Mouse (Mus musculus): ENCODE measurements around the gene Zfp78. TPM values are rescaled to one million over a fixed set of nuclear protein-coding genes. Genes with fewer than 3 reads are reported as not detected.

Zfp78 gene
- 2.5 and 2.7 TPM in 2 replicates for polyA plus RNA-seq (2012; ENCODE audit: insufficient read depth, insufficient read length, missing spikeins)

DNA sequence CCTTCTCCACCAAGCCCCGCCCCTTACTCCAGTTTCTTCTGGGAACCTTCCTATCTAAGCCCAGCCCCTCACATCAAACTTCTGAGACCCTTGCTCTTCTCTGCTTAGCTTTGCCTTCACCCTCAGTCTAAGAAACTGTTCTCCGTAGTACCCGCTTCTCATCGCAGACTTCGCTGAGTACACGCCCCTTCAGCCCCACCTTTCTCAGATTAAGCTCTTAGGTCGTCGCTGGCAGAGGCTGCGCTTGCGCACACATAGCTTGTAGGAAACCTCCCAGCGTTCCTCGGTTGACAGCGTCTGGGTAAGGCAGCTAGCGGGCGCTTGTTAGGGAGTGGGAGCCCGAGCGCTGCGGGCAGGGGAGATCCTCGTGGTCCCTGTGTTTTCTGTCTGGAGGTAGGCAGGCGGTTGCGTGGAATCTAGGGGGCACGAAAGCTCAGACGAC lies at the start of gene Zfp78:
Zfp78 (plus strand) TSS at position 234 of the 442 bp plus-strand sequence.
- Histone ChIP-seq H3K4me1 (ENCODE audit: control insufficient read depth, insufficient read depth, low read length) (peaks cover 6% of the 10 kb centered on the region; the same call in 1 of the 2 replicates), H3K27ac (ENCODE audit: insufficient read depth, low read depth, low read length) (peak within 1 kb of the TSS; percentile 41), H3K4me3 (ENCODE audit: insufficient read depth, low read length) (peak within 1 kb of the TSS; percentile 82)
- TF ChIP-seq CTCF (IDR thresholded peaks at IDR 0.05; ENCODE audit: low read depth, low read length) (no peak), POLR2A (IDR thresholded peaks at IDR 0.05; ENCODE audit: borderline replicate concordance, low read depth, low read length) (no peak)

DNA sequence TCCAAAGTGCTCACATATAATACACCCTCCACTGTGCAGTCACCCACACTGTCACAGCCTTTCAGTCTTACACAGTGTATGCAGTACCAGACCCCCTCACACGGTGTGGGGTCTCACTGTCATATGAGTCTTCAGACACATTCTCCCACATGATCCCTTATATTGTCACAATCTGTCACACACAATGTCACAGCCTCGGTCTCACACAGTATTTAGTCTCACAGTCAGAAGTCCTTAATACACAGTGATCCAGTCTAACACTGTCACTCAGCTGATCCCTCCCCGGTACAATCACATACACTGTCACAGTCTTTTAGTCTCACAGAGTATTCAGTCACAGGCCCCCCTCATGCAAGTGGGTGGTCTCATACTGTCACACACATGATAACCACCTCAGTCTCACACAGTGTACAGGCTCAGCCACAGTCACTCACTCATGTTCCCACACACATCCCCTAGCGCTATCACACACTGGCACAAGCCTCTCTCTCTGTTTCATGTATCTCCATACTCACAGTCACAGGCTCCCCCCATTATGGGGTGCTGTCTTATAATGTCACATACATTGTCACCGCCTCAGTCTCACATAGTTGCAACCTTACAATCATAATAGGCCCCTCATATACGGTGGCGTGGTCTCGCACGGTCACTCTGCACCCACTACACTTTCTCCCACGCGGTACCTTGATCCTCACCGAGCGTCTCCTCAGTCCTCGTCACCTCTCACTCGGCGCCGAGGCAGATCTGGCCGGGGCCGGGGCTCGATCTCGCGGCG lies 32.4 kb upstream of the Zfp78 start:
- Histone ChIP-seq H3K4me3 (ENCODE audit: insufficient read depth, low read length) (peak overlapping the region; percentile 69), H3K4me1 (ENCODE audit: control insufficient read depth, insufficient read depth, low read length) (no peaks in the 10 kb centered on the region), H3K27ac (ENCODE audit: insufficient read depth, low read depth, low read length) (no peak overlapping the region)
- TF ChIP-seq POLR2A (IDR thresholded peaks at IDR 0.05; ENCODE audit: borderline replicate concordance, low read depth, low read length) = no peak
- TF ChIP-seq CTCF (IDR thresholded peaks at IDR 0.05; ENCODE audit: low read depth, low read length) = no peak

DNA sequence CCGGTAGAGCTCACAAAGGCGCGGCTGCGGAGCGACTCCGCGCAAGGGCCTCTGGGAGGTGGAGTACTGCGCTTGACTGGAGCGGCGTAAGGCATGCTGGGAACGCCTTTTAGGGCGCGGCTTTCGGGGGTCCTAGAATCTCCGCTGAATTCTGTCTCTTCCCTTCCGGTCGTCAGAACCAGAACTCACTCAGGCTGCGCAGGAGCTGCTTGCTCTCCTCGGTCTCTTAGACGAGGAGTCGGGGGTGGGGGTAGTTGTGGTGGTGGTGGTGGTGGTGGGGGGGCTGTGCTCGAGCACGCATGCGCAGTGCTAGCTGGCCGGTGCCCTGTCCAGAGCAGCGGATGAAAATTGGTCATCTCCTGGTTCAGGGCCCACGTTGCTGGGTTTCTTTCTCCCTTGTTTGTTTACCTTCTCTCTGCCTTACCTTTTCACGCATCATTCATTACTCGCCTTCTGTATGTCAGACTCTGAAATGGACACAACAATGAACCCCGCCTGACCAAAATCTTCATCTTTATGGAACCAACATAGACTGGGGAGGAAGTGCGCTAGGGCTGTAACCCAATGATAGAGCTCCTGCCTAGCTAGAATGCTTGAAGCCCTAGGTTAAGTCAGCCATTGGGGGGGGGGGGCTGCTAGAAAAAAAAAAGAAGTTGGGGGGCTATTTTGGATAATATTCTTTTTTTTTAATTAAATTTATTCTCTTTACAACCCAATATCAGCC lies 31.7 kb upstream of the Zfp78 start, which contains the start of gene Zfp583:
Zfp583 (minus strand) TSS at position 53 of the 724 bp plus-strand sequence.
- H3K4me3 ChIP-seq (ENCODE audit: insufficient read depth, low read length) = peak within 1 kb of the TSS; percentile 69
- no peaks in the 10 kb centered on the region for H3K4me1 ChIP-seq (ENCODE audit: control insufficient read depth, insufficient read depth, low read length)
- H3K27ac ChIP-seq (ENCODE audit: insufficient read depth, low read depth, low read length) = 0 out of 2 replicates have a peak within 1 kb of the TSS, but pooled peaks have one; percentile 29
- TF ChIP-seq CTCF (IDR thresholded peaks at IDR 0.05; ENCODE audit: low read depth, low read length) (no peak), POLR2A (IDR thresholded peaks at IDR 0.05; ENCODE audit: borderline replicate concordance, low read depth, low read length) (no peak)

DNA sequence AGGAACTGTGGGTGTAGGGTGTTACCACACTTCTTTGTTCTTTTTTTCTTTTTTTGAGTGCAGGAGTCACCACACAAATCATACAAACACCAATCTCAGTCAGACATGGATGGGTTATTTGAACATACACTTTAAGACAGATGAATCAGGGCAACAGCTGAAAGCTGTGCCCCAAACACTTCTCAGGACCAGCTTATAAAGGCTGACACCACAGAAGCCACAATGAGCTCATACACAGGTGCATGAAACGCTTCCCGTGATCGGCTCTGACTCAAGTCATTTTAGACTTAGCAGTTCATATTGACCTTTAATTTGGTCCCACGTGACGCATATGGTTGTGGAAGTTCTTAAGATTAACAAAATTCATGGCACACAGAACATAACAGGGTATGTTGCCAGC lies 23.2 kb upstream of the Zfp78 start:
- H3K4me1 ChIP-seq (ENCODE audit: control insufficient read depth, insufficient read depth, low read length) = no peaks in the 10 kb centered on the region
- no peak overlapping the region for H3K4me3 ChIP-seq (ENCODE audit: insufficient read depth, low read length)
- no peak overlapping the region for H3K27ac ChIP-seq (ENCODE audit: insufficient read depth, low read depth, low read length)
- TF ChIP-seq POLR2A (IDR thresholded peaks at IDR 0.05; ENCODE audit: borderline replicate concordance, low read depth, low read length) (no peak), CTCF (IDR thresholded peaks at IDR 0.05; ENCODE audit: low read depth, low read length) (no peak)

DNA sequence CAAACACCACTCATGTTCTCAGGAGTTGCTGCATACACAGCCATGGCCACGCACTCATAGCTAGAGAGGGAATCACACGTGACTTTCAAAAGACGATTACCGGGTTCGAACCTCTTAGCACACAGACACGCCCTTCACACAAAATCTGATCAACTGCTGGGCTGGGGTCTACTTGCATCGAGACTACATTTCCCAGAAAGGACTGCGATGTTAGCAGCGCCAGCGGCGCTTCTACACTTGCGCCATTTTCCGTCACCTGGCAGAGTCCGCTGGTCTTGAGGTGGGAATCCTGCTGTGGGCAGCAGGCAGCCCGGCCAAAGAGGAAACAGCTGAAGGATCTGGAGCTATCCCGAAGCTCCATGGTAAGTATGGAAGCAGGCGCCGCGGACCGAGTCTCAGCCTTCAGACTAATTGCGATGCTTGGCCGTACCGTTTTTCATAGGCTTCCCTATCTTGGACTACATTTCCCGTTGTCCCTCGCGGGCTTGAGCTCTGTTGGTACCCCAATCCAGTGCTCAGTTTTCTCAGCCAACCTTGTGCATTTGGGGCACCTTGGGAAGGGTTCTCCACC lies 19.5 kb upstream of the Zfp78 start, which contains the start of gene Gm3854:
Gm3854 (plus strand) TSS at position 259 of the 571 bp plus-strand sequence.
- Histone ChIP-seq H3K4me3 (ENCODE audit: insufficient read depth, low read length) (peak within 1 kb of the TSS; percentile 48), H3K4me1 (ENCODE audit: control insufficient read depth, insufficient read depth, low read length) (no peaks in the 10 kb centered on the region), H3K27ac (ENCODE audit: insufficient read depth, low read depth, low read length) (no peak within 1 kb of the TSS)
- TF ChIP-seq POLR2A (IDR thresholded peaks at IDR 0.05; ENCODE audit: borderline replicate concordance, low read depth, low read length) (no peak), CTCF (IDR thresholded peaks at IDR 0.05; ENCODE audit: low read depth, low read length) (no peak)

DNA sequence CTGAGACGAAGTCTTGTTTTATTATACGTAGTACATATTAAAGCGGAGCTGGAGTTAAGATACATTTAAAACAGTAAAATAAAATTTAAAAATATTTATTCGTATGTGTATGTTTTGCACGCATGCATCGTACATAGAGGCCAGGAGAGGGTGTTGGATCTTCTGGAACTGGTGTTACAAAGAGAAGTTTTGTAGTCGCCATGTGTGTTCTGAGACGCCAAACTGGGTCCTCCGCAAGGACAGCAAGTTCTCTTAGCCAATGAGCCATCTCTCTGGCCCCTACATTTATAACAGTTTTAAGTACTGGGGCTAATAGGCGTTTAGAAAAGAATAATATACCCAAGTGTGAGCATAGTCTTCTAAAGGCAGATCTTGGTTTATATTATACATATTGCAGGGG lies 19.0 kb upstream of the Zfp78 start:
- Histone ChIP-seq H3K4me3 (ENCODE audit: insufficient read depth, low read length) (no peak overlapping the region), H3K27ac (ENCODE audit: insufficient read depth, low read depth, low read length) (no peak overlapping the region), H3K4me1 (ENCODE audit: control insufficient read depth, insufficient read depth, low read length) (no peaks in the 10 kb centered on the region)
- TF ChIP-seq POLR2A (IDR thresholded peaks at IDR 0.05; ENCODE audit: borderline replicate concordance, low read depth, low read length) = no peak
- no peak for TF ChIP-seq CTCF (IDR thresholded peaks at IDR 0.05; ENCODE audit: low read depth, low read length)

DNA sequence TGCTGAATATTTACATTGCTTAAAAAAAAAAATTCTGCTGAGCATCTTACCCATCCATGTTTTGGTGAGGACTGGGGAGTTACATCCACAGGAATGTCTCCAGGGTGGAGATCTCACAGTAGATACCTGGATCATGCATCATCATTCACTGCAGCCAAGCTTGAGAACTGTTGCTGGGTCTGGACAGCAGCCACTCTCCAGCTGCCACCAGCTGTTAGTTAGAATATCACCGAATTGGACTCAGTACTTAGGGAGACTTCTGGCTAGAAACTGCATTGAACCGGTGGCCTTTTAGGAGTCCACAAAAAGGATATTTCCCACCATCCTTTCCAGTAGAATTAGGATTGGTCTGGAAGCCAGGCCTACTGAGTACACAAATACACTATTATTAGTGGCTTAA lies 5.0 kb upstream of the Zfp78 start:
- Histone ChIP-seq H3K27ac (ENCODE audit: insufficient read depth, low read depth, low read length) (no peak overlapping the region), H3K4me1 (ENCODE audit: control insufficient read depth, insufficient read depth, low read length) (peaks cover 2% of the 10 kb centered on the region; the same call in 1 of the 2 replicates), H3K4me3 (ENCODE audit: insufficient read depth, low read length) (no peak overlapping the region)
- TF ChIP-seq CTCF (IDR thresholded peaks at IDR 0.05; ENCODE audit: low read depth, low read length) = no peak

DNA sequence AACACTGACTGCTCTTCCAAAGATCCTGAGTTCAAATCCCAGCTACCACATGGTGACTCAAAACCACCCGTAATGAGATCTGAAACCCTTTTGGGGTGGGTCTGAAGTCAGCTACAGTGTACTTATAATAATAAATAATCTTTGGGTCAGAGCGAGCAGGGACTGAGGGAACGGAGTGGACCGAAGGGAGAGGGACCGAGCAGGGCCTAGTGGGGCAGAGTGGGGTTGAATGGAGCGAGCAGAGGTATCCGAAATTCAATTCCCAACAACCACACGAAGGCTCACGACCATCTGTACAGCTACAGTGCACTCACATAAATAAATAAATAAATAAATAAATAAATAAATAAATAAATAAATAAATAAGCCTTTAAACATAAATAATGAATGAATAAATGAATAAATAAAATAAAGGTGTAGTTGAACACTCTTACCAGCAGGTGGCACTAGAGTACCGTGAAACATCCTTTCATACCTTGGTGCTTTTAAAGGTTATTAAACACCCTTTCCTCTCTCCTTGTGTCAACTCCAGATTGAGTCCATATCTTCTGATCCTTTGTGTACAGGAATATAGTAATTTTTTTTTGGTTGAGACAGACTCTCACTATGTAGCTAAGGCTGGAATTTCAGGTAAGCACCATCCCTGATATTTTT lies 4.0 kb upstream of the Zfp78 start:
- Histone ChIP-seq H3K4me3 (ENCODE audit: insufficient read depth, low read length) (no peak overlapping the region), H3K27ac (ENCODE audit: insufficient read depth, low read depth, low read length) (no peak overlapping the region)
- TF ChIP-seq POLR2A (IDR thresholded peaks at IDR 0.05; ENCODE audit: borderline replicate concordance, low read depth, low read length) = no peak

DNA sequence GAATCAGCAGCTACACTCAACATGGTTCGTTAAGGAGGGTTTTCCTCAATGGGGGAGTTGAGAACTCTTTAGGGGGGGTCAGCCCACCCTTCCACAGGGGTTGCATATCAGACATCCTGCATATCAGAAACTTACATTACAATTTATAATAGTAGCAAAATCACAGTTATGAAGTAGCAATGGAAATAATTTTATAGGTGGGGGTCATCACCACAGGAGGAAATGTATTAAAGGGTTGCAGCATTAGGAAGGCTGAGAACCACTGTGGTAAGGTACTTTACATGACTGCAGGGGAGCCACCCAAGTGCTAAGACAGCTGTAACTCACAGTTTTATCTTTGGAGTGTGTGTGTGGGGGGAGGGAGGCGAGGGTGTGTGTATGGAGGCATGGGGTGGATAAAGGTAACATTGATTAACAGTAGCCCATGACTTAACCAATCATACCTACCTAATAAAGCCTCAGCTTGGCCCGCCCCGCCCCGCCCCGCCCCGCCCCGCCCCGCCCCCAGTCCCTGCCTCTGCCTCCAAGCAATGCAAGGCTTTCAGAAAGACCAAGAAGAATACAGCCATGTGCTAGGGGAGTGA lies 2.5 kb upstream of the Zfp78 start:
- TF ChIP-seq POLR2A (IDR thresholded peaks at IDR 0.05; ENCODE audit: borderline replicate concordance, low read depth, low read length) = no peak
- TF ChIP-seq CTCF (IDR thresholded peaks at IDR 0.05; ENCODE audit: low read depth, low read length) = no peak
- no peak overlapping the region for H3K27ac ChIP-seq (ENCODE audit: insufficient read depth, low read depth, low read length)
- no peak overlapping the region for H3K4me3 ChIP-seq (ENCODE audit: insufficient read depth, low read length)
- H3K4me1 ChIP-seq (ENCODE audit: control insufficient read depth, insufficient read depth, low read length) = peaks cover 6% of the 10 kb centered on the region; the same call in 1 of the 2 replicates

More for the DNA sequence above, 4.0 kb upstream of the Zfp78 start:
- H3K4me1 ChIP-seq (ENCODE audit: control insufficient read depth, insufficient read depth, low read length) = peaks cover 6% of the 10 kb centered on the region; the same call in 1 of the 2 replicates
